Mouse (Mus musculus) liver, adult (tissue): ENCODE results near the gene Copg2.

Source experiments
- GATA4 ChIP-seq: IDR thresholded peaks from 2 replicates; pipeline ENCODE4 v1.6.1; 2014; ENCODE audit warnings: mild to moderate bottlenecking, low read length; ENCODE audit not compliant: insufficient replicate concordance

Gene Copg2

GRCm38 (mm10) chr6:30716796-30717195 lies 179.8 kb downstream of the Copg2 start:
- TF ChIP-seq GATA4, result no peak

- no peak for TF ChIP-seq GATA4
These were observed 181.6 kb downstream of the Copg2 start for GRCm38 (mm10) chr6:30714891-30715471.

- TF ChIP-seq GATA4, result no peak
These were observed 182.7 kb downstream of the Copg2 start for GRCm38 (mm10) chr6:30713896-30714295.

GRCm38 (mm10) chr6:30713455-30713854 lies 183.1 kb downstream of the Copg2 start:
- peak; percentile 33; the same call in 1 of the 2 replicates for TF ChIP-seq GATA4

- peak; percentile 94; the same call in 1 of the 2 replicates for TF ChIP-seq GATA4
These were observed 184.1 kb downstream of the Copg2 start for GRCm38 (mm10) chr6:30712484-30712883.

GRCm38 (mm10) chr6:30711365-30711763 lies 185.2 kb downstream of the Copg2 start:
- TF ChIP-seq GATA4, result no peak

GRCm38 (mm10) chr6:30710371-30711364 lies 185.9 kb downstream of the Copg2 start:
- no peak for TF ChIP-seq GATA4

- TF ChIP-seq GATA4, result no peak
These were observed 187.5 kb downstream of the Copg2 start for GRCm38 (mm10) chr6:30709115-30709514.

GRCm38 (mm10) chr6:30703977-30704602 lies 192.5 kb downstream of the Copg2 start:
- TF ChIP-seq GATA4, result no peak

GRCm38 (mm10) chr6:30703476-30703875 lies 193.1 kb downstream of the Copg2 start:
- no peak for TF ChIP-seq GATA4

- no peak for TF ChIP-seq GATA4
These were observed 193.7 kb downstream of the Copg2 start for GRCm38 (mm10) chr6:30702881-30703280.

- TF ChIP-seq GATA4, result no peak
These were observed 196.4 kb downstream of the Copg2 start for GRCm38 (mm10) chr6:30700182-30700581.

- TF ChIP-seq GATA4, result no peak
These were observed 198.6 kb downstream of the Copg2 start for GRCm38 (mm10) chr6:30698036-30698435.
